22 mouse cellular contexts compared by ENCODE assay signal in the genomic region with DNA sequence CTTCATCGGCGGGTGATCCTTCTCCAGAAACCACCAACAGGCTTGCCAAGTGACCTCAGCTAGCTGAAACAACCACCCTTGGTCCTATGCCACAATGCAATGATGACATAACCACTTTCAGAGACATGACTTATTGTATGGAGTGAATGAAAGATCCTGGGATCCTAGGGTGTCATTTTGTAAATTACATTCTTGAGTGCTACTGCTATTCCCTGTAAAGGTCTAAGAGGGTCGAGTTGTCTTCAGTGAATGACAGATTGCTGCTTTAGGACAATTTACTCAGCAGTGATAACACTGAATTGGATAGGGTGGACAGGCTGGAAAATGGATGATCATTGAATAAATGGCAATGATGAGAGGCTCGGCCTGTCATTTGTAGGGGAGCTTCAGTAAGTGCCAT.
DNase-seq lines count a peak whose midpoint lies in the region; ATAC-seq lines count a peak whose summit lies in the region.
"Had no signal": no experiment of that assay in that cellular context is flagged by ENCODE, and none has a peak within 500 bp of the region (broad histone marks: within the 10 kb centered on the region; RNA-seq: fewer than 3 reads in every experiment).

No protein-coding gene starts in this region.

- peak; percentile 3 to 5 for DNase-seq in cerebellum, postnatal 14 days
- DNase-seq in cerebellum, adult 18-20 months, result no peak
- DNase-seq in gastrocnemius, adult 18-20 months (ENCODE audit: low spot score), result peak; percentile 11
- no peak for DNase-seq in gastrocnemius, postnatal 10 days
- DNase-seq in NIH3T3 (ENCODE audit: low read depth), result peak; percentile 8
- peak; percentile 2 for DNase-seq in mesoderm, embryonic 11.5 days (ENCODE audit: low read depth, low spot score)
- DNase-seq in frontal cortex, adult 2 months (ENCODE audit: extremely low spot score in 1 of 2, low spot score in 1 of 2), result no peak
- DNase-seq: heart, adult 11 months; kidney, adult 2 months; kidney, postnatal 4 days; left cerebral cortex, postnatal 4 days; liver, postnatal 0 days; lung, postnatal 36 days; midbrain, embryonic 14.5 days; retina, postnatal 1 day; right cerebral cortex, postnatal 14 days; thymus, postnatal 14 days had no signal

- ATAC-seq in megakaryocyte progenitor cell, adult 5-6 weeks (replicated peaks; ENCODE audit: poor library complexity), result no peak
- ATAC-seq: forebrain, embryonic 16.5 days; hindbrain, embryonic 16.5 days; liver, embryonic 12.5 days; liver, postnatal 0 days; Patski had no signal

Comparison
In these comparisons a context has a peak if more than half of its experiments do, and no peak if none do; other contexts are left out.
1. DNase-seq: peak in cerebellum, postnatal 14 days (2 of 2), gastrocnemius, adult 18-20 months (single experiment), NIH3T3 (single experiment) and mesoderm, embryonic 11.5 days (single experiment); none in cerebellum, adult 18-20 months (0 of 2), gastrocnemius, postnatal 10 days (single experiment) and frontal cortex, adult 2 months (0 of 2).